Mouse (Mus musculus) kidney, embryonic 14.5 days (tissue): ENCODE measurements at regions not wholly inside any gene's neighbourhood (a gene's known extent, or its start where the extent isn't known, plus 50 kb on each side); places are given as distances from the start of the nearest gene placed in this dataset.

Source experiments
- ATAC-seq: fragments of 200-750 bp; cut with Nextera tagmentation; 2 replicates; pipeline ENCODE4 v1.8.0; 2017; ENCODE audit warnings: moderate number of reproducible peaks, mild to moderate bottlenecking, moderate TSS enrichment, moderate library complexity; ENCODE audit not compliant: low FRiP score, low TSS enrichment
- H3K27ac ChIP-seq: fragments of 300-500 bp; sonication (generic); 2 replicates; pipeline ENCODE4 v1.5.1; 2014; ENCODE audit warnings: low read depth, mild to moderate bottlenecking, low read length, moderate library complexity, mixed read lengths
- H3K27me3 ChIP-seq: fragments of 300-500 bp; sonication (generic); 2 replicates; pipeline ENCODE4 v1.6.1; 2014; ENCODE audit warnings: mild to moderate bottlenecking, low read length; ENCODE audit not compliant: control insufficient read depth, insufficient read depth
- H3K36me3 ChIP-seq: fragments of 300-500 bp; sonication (generic); 2 replicates; pipeline ENCODE4 v1.6.1; 2014; ENCODE audit warnings: low read length, mixed read lengths; ENCODE audit not compliant: control insufficient read depth, insufficient read depth
- H3K4me1 ChIP-seq: fragments of 300-500 bp; sonication (generic); 2 replicates; pipeline ENCODE4 v1.6.1; 2014; ENCODE audit warnings: low read length, mixed read lengths; ENCODE audit not compliant: control insufficient read depth, insufficient read depth
- H3K4me2 ChIP-seq: fragments of 300-500 bp; sonication (generic); replicated peaks from 2 replicates; pipeline ENCODE4 v1.6.1; 2014; ENCODE audit warnings: low read depth, mild to moderate bottlenecking, low read length
- H3K4me3 ChIP-seq: fragments of 300-500 bp; sonication (generic); 2 replicates; pipeline ENCODE4 v1.5.1; 2014; ENCODE audit warnings: mild to moderate bottlenecking, low read length
- H3K9ac ChIP-seq: fragments of 300-500 bp; sonication (generic); 2 replicates; pipeline ENCODE4 v1.6.1; 2014; ENCODE audit warnings: low read depth, mild to moderate bottlenecking, low read length, moderate library complexity
- H3K9me3 ChIP-seq: fragments of 300-500 bp; sonication (generic); 2 replicates; pipeline ENCODE4 v1.6.1; 2016; ENCODE audit warnings: low read length; ENCODE audit not compliant: control insufficient read depth
- WGBS: fragments of 180-500 bp; shearing (Covaris S2); extraction: QIAGEN DNeasy Blood & Tissue Kit; methylation state at CpG from one replicate; pipeline ENCODE4 v1.1.7; 2014; 5-methylcytosine and 5-hydroxymethylcytosine counted together

DNA sequence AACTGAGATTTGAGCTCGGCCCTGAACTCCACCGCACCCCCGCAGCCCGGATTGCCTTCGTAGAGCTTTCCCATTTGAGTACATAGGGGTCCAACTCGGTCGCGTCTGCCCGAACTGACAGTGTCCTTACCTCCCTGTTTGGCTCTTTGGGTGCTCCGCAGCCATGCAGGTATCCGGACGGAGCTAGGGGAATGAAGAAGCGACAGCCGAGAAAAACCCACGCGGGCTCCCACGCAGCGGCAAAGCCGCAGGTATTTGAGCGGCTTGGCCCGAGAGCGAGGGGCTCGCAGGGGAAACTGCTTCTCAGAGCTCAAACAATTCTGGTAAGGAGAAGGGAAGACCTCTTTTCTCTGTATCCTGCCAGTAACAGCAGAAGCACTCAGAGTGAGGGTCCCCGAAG lies 82.5 kb downstream of the Kcnrg start:
- no peak overlapping the region for H3K9ac ChIP-seq
- ATAC-seq: no peak
- peaks cover 22% of the 10 kb centered on the region for H3K4me1 ChIP-seq
- no peak overlapping the region for H3K27ac ChIP-seq
- no peaks in the 10 kb centered on the region for H3K36me3 ChIP-seq
- peak overlapping the region; percentile 40 for H3K4me2 ChIP-seq
- H3K9me3 ChIP-seq: no peaks in the 10 kb centered on the region
- H3K27me3 ChIP-seq: peaks cover 43% of the 10 kb centered on the region
- H3K4me3 ChIP-seq: peak overlapping the region; percentile 17; the same call in 1 of the 2 replicates
- 9% methylated on average over 24 of the region's 24 CpGs for WGBS

DNA sequence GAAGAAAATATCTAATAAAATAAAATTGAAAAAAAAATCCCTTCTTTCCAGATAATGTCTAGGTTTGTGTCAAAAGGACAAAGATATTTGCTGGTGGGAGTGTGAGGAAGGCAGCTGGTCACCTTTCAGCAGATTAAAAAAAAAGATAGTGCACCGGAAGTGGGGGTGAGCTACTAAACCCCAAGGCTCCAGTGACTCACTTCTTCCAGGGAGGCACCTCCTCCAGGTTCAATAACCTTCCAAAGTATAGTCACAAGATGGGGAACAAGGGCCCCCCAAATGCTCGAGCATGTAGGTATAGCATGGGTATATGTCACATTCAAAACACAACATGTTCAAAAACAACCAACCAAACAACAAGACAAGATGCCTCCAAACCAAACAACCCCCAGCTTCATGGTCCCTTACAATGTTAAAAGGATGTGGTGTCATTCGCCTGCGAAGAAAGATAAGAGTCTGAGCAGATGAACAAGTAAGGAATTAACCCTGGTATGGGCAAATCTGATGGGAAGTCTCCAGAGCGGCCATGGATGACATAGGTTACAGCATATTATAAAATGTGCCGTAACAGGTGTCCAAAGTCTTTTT lies 84.6 kb downstream of the Kcnrg start:
- H3K27me3 ChIP-seq: peaks cover 29% of the 10 kb centered on the region

DNA sequence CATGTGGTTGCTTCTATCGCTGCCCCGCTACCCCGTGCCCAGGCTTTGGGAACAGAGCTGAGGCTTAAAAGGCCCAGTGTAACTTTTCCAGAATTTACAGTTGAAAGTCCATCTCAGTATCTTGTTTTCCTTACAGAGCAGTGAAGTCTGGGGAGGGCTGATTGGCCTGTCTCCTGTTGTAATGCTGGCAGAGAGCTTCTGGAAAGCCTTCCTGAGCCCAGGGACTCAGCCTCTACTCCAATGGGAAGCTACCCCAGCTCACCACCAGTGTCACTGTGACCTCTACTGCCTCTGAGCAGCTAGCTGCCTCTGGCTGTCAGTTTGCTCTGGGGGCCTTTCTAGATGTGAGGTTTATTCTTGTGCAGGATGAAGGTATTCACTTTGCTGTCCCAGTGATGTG lies 87.5 kb downstream of the Kcnrg start:
- no peak for ATAC-seq

More for the DNA sequence above, 84.6 kb downstream of the Kcnrg start:
- no peak overlapping the region for H3K4me3 ChIP-seq
- no peaks in the 10 kb centered on the region for H3K36me3 ChIP-seq
- no peak overlapping the region for H3K27ac ChIP-seq
- ATAC-seq: no peak
- H3K4me2 ChIP-seq: no peak overlapping the region
- no peaks in the 10 kb centered on the region for H3K9me3 ChIP-seq
- peaks cover 14% of the 10 kb centered on the region for H3K4me1 ChIP-seq
- WGBS: 87% methylated on average over 6 of the region's 6 CpGs
- no peak overlapping the region for H3K9ac ChIP-seq

DNA sequence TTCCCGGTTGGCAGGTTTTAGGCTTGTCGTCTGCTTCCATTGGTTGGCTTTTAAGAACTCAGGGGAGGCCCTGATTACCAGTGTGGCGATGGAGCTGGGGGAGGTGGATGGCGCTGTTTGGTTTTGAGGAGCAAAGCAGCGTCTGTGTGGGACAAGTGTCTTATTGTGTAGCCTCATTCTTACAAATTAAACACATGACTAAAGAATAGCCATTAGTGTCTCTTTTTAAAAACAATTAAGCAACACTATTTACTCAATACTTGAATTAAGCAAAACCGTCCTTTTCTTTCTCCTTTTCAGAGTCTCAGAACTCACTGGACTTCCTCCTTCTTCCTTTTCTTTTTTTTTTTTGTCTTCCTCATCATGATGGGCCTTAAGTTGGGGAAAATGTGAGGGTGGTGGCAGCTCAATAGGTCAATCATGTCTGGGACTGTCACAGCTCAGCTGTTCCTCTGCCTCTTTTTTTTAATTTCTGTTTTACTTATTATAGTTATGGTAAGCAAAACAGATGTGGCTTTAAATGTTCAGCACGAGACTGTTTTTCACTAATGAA lies 89.1 kb downstream of the Kcnrg start:
- 60% methylated on average over 7 of the region's 7 CpGs for WGBS
- Histone ChIP-seq H3K27me3 (peaks cover 3% of the 10 kb centered on the region), H3K27ac (no peak overlapping the region), H3K36me3 (no peaks in the 10 kb centered on the region), H3K9me3 (no peaks in the 10 kb centered on the region), H3K4me2 (no peak overlapping the region), H3K4me1 (no peaks in the 10 kb centered on the region), H3K4me3 (no peak overlapping the region), H3K9ac (no peak overlapping the region)
- no peak for ATAC-seq

More for the DNA sequence above, 87.5 kb downstream of the Kcnrg start:
- no peaks in the 10 kb centered on the region for H3K36me3 ChIP-seq
- WGBS: 93% methylated on average over 3 of the region's 3 CpGs
- H3K4me1 ChIP-seq: no peaks in the 10 kb centered on the region
- H3K4me3 ChIP-seq: no peak overlapping the region
- H3K27me3 ChIP-seq: peaks cover 18% of the 10 kb centered on the region
- H3K4me2 ChIP-seq: no peak overlapping the region
- no peak overlapping the region for H3K9ac ChIP-seq
- H3K27ac ChIP-seq: no peak overlapping the region
- H3K9me3 ChIP-seq: no peaks in the 10 kb centered on the region

DNA sequence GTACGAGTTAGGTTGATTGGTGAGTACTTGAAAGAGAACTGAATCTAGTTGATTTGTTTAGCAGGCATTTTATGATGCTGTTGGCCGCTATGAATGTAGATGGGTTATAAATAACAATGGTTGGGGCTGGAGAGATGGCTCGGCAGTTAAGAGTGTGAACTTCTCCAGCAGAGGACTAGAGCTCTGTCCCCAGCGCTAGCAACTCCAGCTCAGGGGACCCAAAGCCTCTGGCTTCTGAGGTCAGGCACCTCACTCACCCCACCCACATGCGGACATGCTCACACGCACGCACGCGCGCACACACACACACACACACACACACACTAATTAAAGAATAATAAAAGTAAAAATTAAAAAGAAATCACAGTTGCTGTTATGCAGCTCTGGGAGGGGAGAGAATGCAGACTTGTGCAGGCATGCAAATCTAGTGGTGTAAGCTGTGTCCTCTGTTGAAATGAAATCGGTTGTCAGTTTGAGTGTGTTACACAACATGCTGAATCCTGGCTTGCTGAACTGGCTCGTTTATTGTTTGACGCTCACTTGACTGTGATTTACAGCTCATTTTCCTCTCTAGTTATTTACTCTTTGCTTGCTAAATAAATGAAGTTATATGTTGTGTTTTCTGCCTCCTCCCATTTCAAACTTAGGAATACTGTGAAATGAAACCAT lies 89.8 kb downstream of the Kcnrg start:
- no peaks in the 10 kb centered on the region for H3K9me3 ChIP-seq
- H3K27ac ChIP-seq: no peak overlapping the region
- H3K4me3 ChIP-seq: no peak overlapping the region
- H3K36me3 ChIP-seq: no peaks in the 10 kb centered on the region
- no peak overlapping the region for H3K9ac ChIP-seq
- no peaks in the 10 kb centered on the region for H3K4me1 ChIP-seq
- H3K27me3 ChIP-seq: no peaks in the 10 kb centered on the region; the same call in 1 of the 2 replicates
- H3K4me2 ChIP-seq: no peak overlapping the region
- WGBS: 45% methylated on average over 13 of the region's 13 CpGs
- no peak for ATAC-seq

DNA sequence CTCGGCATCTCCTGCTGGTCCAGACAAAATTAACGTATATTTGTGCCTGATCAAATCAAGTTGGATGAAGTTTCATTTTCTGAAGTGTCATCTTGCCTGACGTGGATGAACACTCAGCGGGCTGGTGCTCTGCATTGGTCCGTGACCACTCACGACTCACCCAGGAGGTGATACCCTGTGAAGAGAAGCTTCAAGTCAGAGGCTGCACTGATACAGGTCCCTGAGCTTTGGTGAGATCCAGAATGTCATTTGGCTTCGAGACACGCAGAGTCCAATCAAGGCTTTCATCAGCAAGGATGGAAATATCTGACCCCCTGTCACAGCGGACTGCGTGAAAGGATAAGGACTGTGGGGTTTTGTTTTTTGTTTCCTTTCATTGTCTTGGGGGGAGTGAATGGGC lies 90.4 kb downstream of the Kcnrg start:
- Histone ChIP-seq H3K27me3 (no peaks in the 10 kb centered on the region; the same call in 1 of the 2 replicates), H3K4me1 (no peaks in the 10 kb centered on the region), H3K9me3 (no peaks in the 10 kb centered on the region), H3K36me3 (no peaks in the 10 kb centered on the region), H3K27ac (no peak overlapping the region), H3K4me2 (no peak overlapping the region), H3K9ac (no peak overlapping the region), H3K4me3 (no peak overlapping the region)
- no peak for ATAC-seq
- whole genome bisulfite sequencing: 79% methylated on average over 10 of the region's 10 CpGs

DNA sequence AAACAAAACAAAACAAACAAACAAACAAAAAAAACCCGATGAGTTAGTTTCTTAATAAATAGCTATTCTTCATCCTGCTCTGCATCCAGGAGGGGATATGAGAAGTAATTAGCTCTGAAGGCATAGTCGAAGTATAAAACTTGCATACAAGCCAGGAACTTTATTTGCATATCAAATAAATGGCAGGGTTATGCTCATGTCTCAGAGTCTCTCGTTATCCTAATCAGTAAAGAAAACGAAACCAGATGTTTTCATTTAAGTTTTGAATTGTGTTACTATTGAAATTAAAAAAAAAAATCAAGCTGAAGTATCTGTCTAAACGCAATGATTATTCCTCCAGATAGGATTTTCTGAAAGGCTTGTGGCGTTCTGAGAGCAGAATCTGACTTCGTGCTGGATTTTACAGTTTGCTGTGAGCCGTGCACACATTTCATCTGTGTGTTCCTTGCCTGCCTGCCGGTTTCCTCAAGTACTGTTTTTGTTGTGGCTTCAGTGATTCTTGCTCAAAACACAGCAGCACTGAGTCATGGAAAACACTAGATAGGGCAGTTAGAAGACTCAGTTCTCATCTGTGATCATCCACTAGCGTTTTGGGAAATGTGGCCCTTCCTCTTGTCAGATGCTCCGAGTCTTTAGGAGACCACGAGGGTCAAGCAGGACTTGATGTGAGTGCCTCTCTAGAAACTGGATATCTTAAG lies 91.2 kb downstream of the Kcnrg start:
- H3K27me3 ChIP-seq: no peaks in the 10 kb centered on the region; the same call in 1 of the 2 replicates
- no peaks in the 10 kb centered on the region for H3K36me3 ChIP-seq
- H3K27ac ChIP-seq: no peak overlapping the region
- no peak overlapping the region for H3K9ac ChIP-seq
- ATAC-seq: no peak
- no peaks in the 10 kb centered on the region for H3K9me3 ChIP-seq
- no peak overlapping the region for H3K4me2 ChIP-seq
- 49% methylated on average over 12 of the region's 12 CpGs for WGBS
- H3K4me3 ChIP-seq: no peak overlapping the region
- H3K4me1 ChIP-seq: no peaks in the 10 kb centered on the region

DNA sequence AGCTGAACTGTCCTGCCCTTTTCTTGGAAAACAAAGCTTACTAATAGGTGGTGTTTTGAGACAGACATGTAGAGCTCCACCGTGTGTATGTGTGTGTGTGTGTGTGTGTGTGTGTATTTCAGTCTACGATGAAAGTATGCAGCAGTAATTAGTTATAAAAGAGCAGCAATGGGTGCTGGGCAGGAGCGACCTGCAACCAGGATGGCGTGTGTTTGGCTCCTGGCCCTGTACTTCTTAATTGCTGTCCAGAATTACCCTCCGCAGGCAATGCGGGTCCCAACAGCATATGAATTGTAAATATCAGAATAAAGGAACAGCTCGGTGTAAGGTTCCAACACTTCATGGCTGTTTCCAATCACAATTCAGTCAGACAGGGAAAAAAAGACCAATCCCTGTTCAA lies 92.4 kb downstream of the Kcnrg start:
- no peak overlapping the region for H3K27ac ChIP-seq
- no peak overlapping the region for H3K4me3 ChIP-seq
- H3K36me3 ChIP-seq: no peaks in the 10 kb centered on the region
- H3K4me2 ChIP-seq: no peak overlapping the region
- no peaks in the 10 kb centered on the region; the same call in 1 of the 2 replicates for H3K27me3 ChIP-seq
- H3K9me3 ChIP-seq: no peaks in the 10 kb centered on the region
- H3K9ac ChIP-seq: no peak overlapping the region
- ATAC-seq: no peak
- no peaks in the 10 kb centered on the region for H3K4me1 ChIP-seq
- WGBS: 77% methylated on average over 7 of the region's 7 CpGs

DNA sequence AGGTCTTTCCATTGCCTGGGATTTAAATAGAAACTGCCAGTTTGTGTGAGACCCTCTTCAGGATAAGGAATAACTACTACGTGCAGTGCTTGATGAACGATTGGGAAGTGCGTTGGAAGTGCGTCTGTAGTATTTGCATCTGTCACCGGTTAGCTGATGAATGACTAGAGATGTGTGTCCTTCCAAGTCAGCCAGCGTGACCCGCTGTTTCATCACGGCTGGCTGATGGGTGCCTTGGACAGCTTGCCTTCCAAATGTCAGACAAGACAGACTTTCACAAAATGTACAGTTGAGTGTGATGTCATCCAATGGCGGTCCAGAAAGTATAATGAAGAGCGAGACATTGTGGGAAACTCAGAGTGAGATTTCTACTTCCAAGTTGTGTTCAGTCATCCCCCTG lies 93.9 kb downstream of the Kcnrg start:
- no peaks in the 10 kb centered on the region; the same call in 1 of the 2 replicates for H3K27me3 ChIP-seq
- WGBS: 73% methylated on average over 10 of the region's 10 CpGs
- H3K4me1 ChIP-seq: no peaks in the 10 kb centered on the region
- no peak overlapping the region for H3K4me3 ChIP-seq
- H3K27ac ChIP-seq: no peak overlapping the region
- ATAC-seq: no peak
- no peaks in the 10 kb centered on the region for H3K9me3 ChIP-seq
- H3K4me2 ChIP-seq: no peak overlapping the region
- no peak overlapping the region for H3K9ac ChIP-seq
- no peaks in the 10 kb centered on the region for H3K36me3 ChIP-seq
